Mouse (Mus musculus): Measurements from ENCODE around the gene Tenm2. TPM values are rescaled to one million over a fixed set of nuclear protein-coding genes. Genes with fewer than 3 reads are reported as not detected.
A peak's percentile ranks its signal among the peaks of the same experiment; 100 is the strongest.

Tenm2 gene
- polyA plus RNA-seq, 1 experiment from 2014 or later = 47.3 TPM

- no peak overlapping the region for H3K9ac ChIP-seq (replicated peaks)
- H3K27ac ChIP-seq = peak overlapping the region; percentile 79
- H3K9me3 ChIP-seq = no peaks in the 10 kb centered on the region
- 60% methylated on average over 18 of the region's 18 CpGs for WGBS
- peaks cover 39% of the 10 kb centered on the region for H3K4me1 ChIP-seq (replicated peaks)
- H3K4me2 ChIP-seq (replicated peaks) = no peak overlapping the region
- no peak overlapping the region for H3K4me3 ChIP-seq (replicated peaks)
- 0 out of 2 replicates have a peak, but pooled peaks have one; percentile 43 for ATAC-seq
- H3K27me3 ChIP-seq = no peaks in the 10 kb centered on the region
- no peaks in the 10 kb centered on the region for H3K36me3 ChIP-seq
These were observed 991.8 kb downstream of the Tenm2 start for GRCm38 (mm10) chr11:36243747-36244490.

GRCm38 (mm10) chr11:36238890-36239289 lies 996.9 kb downstream of the Tenm2 start:
- no peak overlapping the region for H3K4me3 ChIP-seq (replicated peaks)
- no peaks in the 10 kb centered on the region for H3K36me3 ChIP-seq
- no peak overlapping the region for H3K27ac ChIP-seq
- H3K27me3 ChIP-seq = no peaks in the 10 kb centered on the region
- no peak overlapping the region for H3K4me2 ChIP-seq (replicated peaks)
- no peak overlapping the region for H3K9ac ChIP-seq (replicated peaks)
- H3K4me1 ChIP-seq (replicated peaks) = peaks cover 32% of the 10 kb centered on the region
- no peaks in the 10 kb centered on the region for H3K9me3 ChIP-seq
- no peak for ATAC-seq
- 96% methylated on average over 9 of the region's 9 CpGs for WGBS

GRCm38 (mm10) chr11:36228654-36229053 lies 1007.1 kb downstream of the Tenm2 start:
- Histone ChIP-seq H3K4me1 (replicated peaks) (peaks cover 41% of the 10 kb centered on the region), H3K27ac (peak overlapping the region; percentile 11; the same call in 1 of the 2 replicates), H3K9me3 (no peaks in the 10 kb centered on the region), H3K36me3 (no peaks in the 10 kb centered on the region), H3K4me2 (replicated peaks) (no peak overlapping the region), H3K27me3 (no peaks in the 10 kb centered on the region), H3K9ac (replicated peaks) (no peak overlapping the region), H3K4me3 (replicated peaks) (no peak overlapping the region)
- WGBS = 83% methylated on average over 11 of the region's 11 CpGs
- ATAC-seq = no peak

- Histone ChIP-seq H3K36me3 (no peaks in the 10 kb centered on the region), H3K4me1 (replicated peaks) (peaks cover 43% of the 10 kb centered on the region), H3K9me3 (no peaks in the 10 kb centered on the region), H3K27ac (no peak overlapping the region), H3K27me3 (no peaks in the 10 kb centered on the region; the same call in 1 of the 2 replicates), H3K9ac (replicated peaks) (no peak overlapping the region), H3K4me3 (replicated peaks) (no peak overlapping the region), H3K4me2 (replicated peaks) (no peak overlapping the region)
- WGBS = 64% methylated on average over 6 of the region's 6 CpGs
- no peak for ATAC-seq
These were observed 1007.6 kb downstream of the Tenm2 start for GRCm38 (mm10) chr11:36228196-36228595.

- Histone ChIP-seq H3K27me3 (no peaks in the 10 kb centered on the region; the same call in 1 of the 2 replicates), H3K9me3 (no peaks in the 10 kb centered on the region), H3K36me3 (no peaks in the 10 kb centered on the region), H3K9ac (replicated peaks) (no peak overlapping the region), H3K27ac (0 out of 2 replicates have a peak overlapping the region, but pooled peaks have one; percentile 15), H3K4me1 (replicated peaks) (peaks cover 59% of the 10 kb centered on the region), H3K4me3 (replicated peaks) (no peak overlapping the region), H3K4me2 (replicated peaks) (no peak overlapping the region)
- ATAC-seq = no peak
- 44% methylated on average over 3 of the region's 3 CpGs for WGBS
These were observed 1009.7 kb downstream of the Tenm2 start for GRCm38 (mm10) chr11:36226061-36226460.

- Histone ChIP-seq H3K27me3 (no peaks in the 10 kb centered on the region; the same call in 1 of the 2 replicates), H3K4me3 (replicated peaks) (no peak overlapping the region), H3K27ac (no peak overlapping the region), H3K4me2 (replicated peaks) (no peak overlapping the region), H3K36me3 (no peaks in the 10 kb centered on the region), H3K9ac (replicated peaks) (no peak overlapping the region), H3K9me3 (no peaks in the 10 kb centered on the region), H3K4me1 (replicated peaks) (peaks cover 66% of the 10 kb centered on the region)
- 72% methylated on average over 7 of the region's 7 CpGs for WGBS
- ATAC-seq = no peak
These were observed 1011.9 kb downstream of the Tenm2 start for GRCm38 (mm10) chr11:36223716-36224439.

GRCm38 (mm10) chr11:36222071-36222470 lies 1013.7 kb downstream of the Tenm2 start:
- H3K36me3 ChIP-seq = no peaks in the 10 kb centered on the region
- peak overlapping the region; percentile 71 for H3K27ac ChIP-seq
- H3K27me3 ChIP-seq = no peaks in the 10 kb centered on the region; the same call in 1 of the 2 replicates
- H3K4me3 ChIP-seq (replicated peaks) = no peak overlapping the region
- ATAC-seq = no peak
- no peak overlapping the region for H3K4me2 ChIP-seq (replicated peaks)
- no peak overlapping the region for H3K9ac ChIP-seq (replicated peaks)
- peaks cover 57% of the 10 kb centered on the region for H3K4me1 ChIP-seq (replicated peaks)
- H3K9me3 ChIP-seq = no peaks in the 10 kb centered on the region
- WGBS = 56% methylated on average over 3 of the region's 3 CpGs

GRCm38 (mm10) chr11:36221271-36221975 lies 1014.3 kb downstream of the Tenm2 start:
- peaks cover 54% of the 10 kb centered on the region for H3K4me1 ChIP-seq (replicated peaks)
- H3K4me2 ChIP-seq (replicated peaks) = peak overlapping the region; percentile 39; the same call in 1 of the 2 replicates
- peak overlapping the region; percentile 71 for H3K27ac ChIP-seq

GRCm38 (mm10) chr11:36220651-36221050 lies 1015.1 kb downstream of the Tenm2 start:
- H3K4me3 ChIP-seq (replicated peaks) = no peak overlapping the region
- H3K27ac ChIP-seq = peak overlapping the region; percentile 80
- H3K27me3 ChIP-seq = no peaks in the 10 kb centered on the region; the same call in 1 of the 2 replicates
- H3K9ac ChIP-seq (replicated peaks) = peak overlapping the region; percentile 48; the same call in 1 of the 2 replicates
- H3K36me3 ChIP-seq = peaks cover 5% of the 10 kb centered on the region; the same call in 1 of the 2 replicates
- H3K4me1 ChIP-seq (replicated peaks) = peaks cover 48% of the 10 kb centered on the region
- peak; percentile 51; the same call in 1 of the 2 replicates for ATAC-seq
- WGBS = 11% methylated on average over 5 of the region's 5 CpGs
- no peak overlapping the region for H3K4me2 ChIP-seq (replicated peaks)
- H3K9me3 ChIP-seq = no peaks in the 10 kb centered on the region

More at GRCm38 (mm10) chr11:36221271-36221975, 1014.3 kb downstream of the Tenm2 start:
- no peaks in the 10 kb centered on the region for H3K9me3 ChIP-seq
- no peak overlapping the region for H3K4me3 ChIP-seq (replicated peaks)
- peaks cover 5% of the 10 kb centered on the region; the same call in 1 of the 2 replicates for H3K36me3 ChIP-seq
- ATAC-seq = peak; percentile 74
- no peaks in the 10 kb centered on the region; the same call in 1 of the 2 replicates for H3K27me3 ChIP-seq
- 7% methylated on average over 10 of the region's 10 CpGs for WGBS
- no peak overlapping the region; the same call in 1 of the 2 replicates for H3K9ac ChIP-seq (replicated peaks)

- no peak overlapping the region for H3K4me3 ChIP-seq (replicated peaks)
- H3K4me2 ChIP-seq (replicated peaks) = no peak overlapping the region
- H3K27ac ChIP-seq = no peak overlapping the region
- no peak overlapping the region for H3K9ac ChIP-seq (replicated peaks)
- no peaks in the 10 kb centered on the region for H3K9me3 ChIP-seq
- H3K4me1 ChIP-seq (replicated peaks) = peaks cover 47% of the 10 kb centered on the region
- ATAC-seq = no peak
- 74% methylated on average over 4 of the region's 4 CpGs for WGBS
- H3K36me3 ChIP-seq = peaks cover 5% of the 10 kb centered on the region; the same call in 1 of the 2 replicates
- H3K27me3 ChIP-seq = no peaks in the 10 kb centered on the region; the same call in 1 of the 2 replicates
These were observed 1016.2 kb downstream of the Tenm2 start for GRCm38 (mm10) chr11:36219586-36219985.

GRCm38 (mm10) chr11:36214589-36214988 lies 1021.2 kb downstream of the Tenm2 start:
- WGBS = 89% methylated on average over 3 of the region's 3 CpGs
- Histone ChIP-seq H3K4me2 (replicated peaks) (no peak overlapping the region), H3K9me3 (no peaks in the 10 kb centered on the region), H3K27ac (no peak overlapping the region), H3K4me3 (replicated peaks) (no peak overlapping the region), H3K4me1 (replicated peaks) (peaks cover 6% of the 10 kb centered on the region; the same call in 1 of the 2 replicates), H3K27me3 (no peaks in the 10 kb centered on the region), H3K9ac (replicated peaks) (no peak overlapping the region), H3K36me3 (peaks cover 5% of the 10 kb centered on the region; the same call in 1 of the 2 replicates)
- no peak for ATAC-seq

All from midbrain, embryonic 13.5 days (tissue).